Mouse (Mus musculus) MEL (cell line): ENCODE results near the gene Pigq.

Source experiments
- CTCF ChIP-seq, 3 experiments: IDR thresholded peaks in 2 of 3; conservative IDR thresholded peaks in 1 of 3; 2 replicates each; pipeline ENCODE4 v1.5.1; 2011 to 2012; ENCODE audit warnings: low read length in 3 of 3, low read depth in 2 of 3, mild to moderate bottlenecking in 2 of 3, improper control_type of control experiment in 1 of 3, inconsistent platforms in 1 of 3, mixed read lengths in 1 of 3, moderate library complexity in 1 of 3; ENCODE audit not compliant: control insufficient read depth in 1 of 3, insufficient read depth in 1 of 3, poor library complexity in 1 of 3, severe bottlenecking in 1 of 3
- EP300 ChIP-seq, 2 experiments: IDR thresholded peaks; 2 replicates each; pipeline ENCODE4 v1.6.1; 2011; ENCODE audit warnings: improper control_type of control experiment in 2 of 2, low read length in 2 of 2, low read depth in 1 of 2, mild to moderate bottlenecking in 1 of 2
- MAFK ChIP-seq: IDR thresholded peaks from 2 replicates; pipeline ENCODE4 v1.6.1; 2011; ENCODE audit warnings: low read depth, mild to moderate bottlenecking, low read length, improper control_type of control experiment, borderline replicate concordance
- MXI1 ChIP-seq: IDR thresholded peaks from 2 replicates; pipeline ENCODE4 v1.6.1; 2011; ENCODE audit warnings: mild to moderate bottlenecking, low read depth, low read length, improper control_type of control experiment
- NRF1 ChIP-seq: IDR thresholded peaks from 2 replicates; pipeline ENCODE4 v1.6.1; 2014; ENCODE audit warnings: low read depth, mild to moderate bottlenecking, inconsistent platforms, low read length, improper control_type of control experiment, moderate library complexity; ENCODE audit not compliant: poor library complexity, insufficient read depth, severe bottlenecking
- POLR2A ChIP-seq, 2 experiments: IDR thresholded peaks; 2 replicates each; pipeline ENCODE4 v1.6.1; 2011 to 2012; ENCODE audit warnings: low read length in 2 of 2, mild to moderate bottlenecking in 2 of 2, control low read depth in 1 of 2, improper control_type of control experiment in 1 of 2, low read depth in 1 of 2, moderate library complexity in 1 of 2; ENCODE audit not compliant: control insufficient read depth in 1 of 2, insufficient read depth in 1 of 2, poor library complexity in 1 of 2
- USF2 ChIP-seq, 2 experiments: IDR thresholded peaks; 2 replicates each; pipeline ENCODE4 v1.6.1; 2011 to 2012; ENCODE audit warnings: improper control_type of control experiment in 2 of 2, low read length in 2 of 2, borderline replicate concordance in 1 of 2, inconsistent platforms in 1 of 2, low read depth in 1 of 2, mild to moderate bottlenecking in 1 of 2; ENCODE audit not compliant: insufficient read depth in 1 of 2
- ZC3H11A ChIP-seq: IDR thresholded peaks from 2 replicates; pipeline ENCODE4 v1.6.1; 2012; ENCODE audit warnings: low read depth, mild to moderate bottlenecking, inconsistent platforms, low read length, improper control_type of control experiment
- ZKSCAN1 ChIP-seq: IDR thresholded peaks from 2 replicates; pipeline ENCODE4 v1.6.1; 2012; ENCODE audit warnings: low read depth, mild to moderate bottlenecking, inconsistent platforms, low read length, improper control_type of control experiment, moderate library complexity

GRCm38 (mm10) chr17:25882306-25882705, 62.4 kb downstream of the Pigq start:
- TF ChIP-seq MXI1 (no peak), ZKSCAN1 (no peak), NRF1 (no peak), EP300 (IDR thresholded peaks at IDR 0.05; ENCODE audit: low read depth in 1 of 2, low read length in 2 of 2) (no peak), CTCF (IDR thresholded peaks at IDR 0.05 in 2 of 3, conservative IDR thresholded peaks at IDR 0.05 in 1 of 3; ENCODE audit: control insufficient read depth in 1 of 3, insufficient read depth in 1 of 3, low read depth in 2 of 3, low read length in 3 of 3, poor library complexity in 1 of 3, severe bottlenecking in 1 of 3) (no peak), MAFK (no peak), USF2 (IDR thresholded peaks at IDR 0.05; ENCODE audit: borderline replicate concordance in 1 of 2, insufficient read depth in 1 of 2, low read depth in 1 of 2, low read length in 2 of 2) (no peak), POLR2A (IDR thresholded peaks at IDR 0.05; ENCODE audit: control insufficient read depth in 1 of 2, insufficient read depth in 1 of 2, low read depth in 1 of 2, low read length in 2 of 2, poor library complexity in 1 of 2) (no peak), ZC3H11A (no peak)
